Mouse (Mus musculus): ENCODE data around the gene Nfe2l2. TPM values are rescaled to one million over a fixed set of nuclear protein-coding genes. Genes with fewer than 3 reads are reported as not detected.
A peak's percentile ranks its signal among the peaks of the same experiment; 100 is the strongest.

Gene Nfe2l2
- polyA plus RNA-seq, 1 experiment: 76.3 TPM

- TF ChIP-seq CTCF (IDR thresholded peaks at IDR 0.05; ENCODE audit: insufficient read depth, low read length): no peak
- TF ChIP-seq POLR2A (IDR thresholded peaks at IDR 0.05; ENCODE audit: borderline replicate concordance, extremely low read depth, low read depth, low read length): no peak
- WGBS: 52% methylated on average over 12 of the region's 12 CpGs
- no peak for DNase-seq
- Histone ChIP-seq H3K4me1 (ENCODE audit: control insufficient read depth, insufficient read depth, low read length) (no peaks in the 10 kb centered on the region; the same call in 1 of the 2 replicates), H3K4me3 (replicated peaks; ENCODE audit: extremely low read depth, low read depth, low read length) (no peak overlapping the region)
These were observed 11.9 kb upstream of the Nfe2l2 start for GRCm38 (mm10) chr2:75716046-75717016.

- Histone ChIP-seq H3K4me1 (ENCODE audit: control insufficient read depth, insufficient read depth, low read length) (no peaks in the 10 kb centered on the region; the same call in 1 of the 2 replicates), H3K4me3 (replicated peaks; ENCODE audit: extremely low read depth, low read depth, low read length) (no peak overlapping the region)
- no peak for TF ChIP-seq POLR2A (IDR thresholded peaks at IDR 0.05; ENCODE audit: borderline replicate concordance, extremely low read depth, low read depth, low read length)
- no peak for TF ChIP-seq CTCF (IDR thresholded peaks at IDR 0.05; ENCODE audit: insufficient read depth, low read length)
- WGBS: 64% methylated on average over 4 of the region's 4 CpGs
- no peak for DNase-seq
These were observed 10.3 kb upstream of the Nfe2l2 start for GRCm38 (mm10) chr2:75714766-75715165.

- no peak overlapping the region for H3K4me3 ChIP-seq (replicated peaks; ENCODE audit: extremely low read depth, low read depth, low read length)
- H3K4me1 ChIP-seq (ENCODE audit: control insufficient read depth, insufficient read depth, low read length): no peaks in the 10 kb centered on the region; the same call in 1 of the 2 replicates
- DNase-seq: no peak
- WGBS: 96% methylated on average over 3 of the region's 3 CpGs
- TF ChIP-seq CTCF (IDR thresholded peaks at IDR 0.05; ENCODE audit: insufficient read depth, low read length) (no peak), POLR2A (IDR thresholded peaks at IDR 0.05; ENCODE audit: borderline replicate concordance, extremely low read depth, low read depth, low read length) (no peak)
These were observed 8.6 kb upstream of the Nfe2l2 start for GRCm38 (mm10) chr2:75713083-75713482.

GRCm38 (mm10) chr2:75707420-75707819 lies 3.0 kb upstream of the Nfe2l2 start:
- DNase-seq: no peak
- TF ChIP-seq CTCF (IDR thresholded peaks at IDR 0.05; ENCODE audit: insufficient read depth, low read length) (no peak), POLR2A (IDR thresholded peaks at IDR 0.05; ENCODE audit: borderline replicate concordance, extremely low read depth, low read depth, low read length) (no peak)
- 13% methylated on average over 1 of the region's 1 CpGs for WGBS
- Histone ChIP-seq H3K4me1 (ENCODE audit: control insufficient read depth, insufficient read depth, low read length) (0 out of 2 replicates have a peak, but pooled peaks cover 2% of the 10 kb centered on the region), H3K4me3 (replicated peaks; ENCODE audit: extremely low read depth, low read depth, low read length) (no peak overlapping the region)

- H3K4me1 ChIP-seq (ENCODE audit: control insufficient read depth, insufficient read depth, low read length): peaks cover 3% of the 10 kb centered on the region; the same call in 1 of the 2 replicates
- TF ChIP-seq CTCF (IDR thresholded peaks at IDR 0.05; ENCODE audit: insufficient read depth, low read length): no peak
- WGBS: 56% methylated on average over 5 of the region's 5 CpGs
- no peak for DNase-seq
- no peak overlapping the region for H3K4me3 ChIP-seq (replicated peaks; ENCODE audit: extremely low read depth, low read depth, low read length)
These were observed 2.0 kb upstream of the Nfe2l2 start for GRCm38 (mm10) chr2:75706435-75706834.

GRCm38 (mm10) chr2:75705162-75705752 lies 816 bp upstream of the Nfe2l2 start:
- 10% methylated on average over 19 of the region's 19 CpGs for WGBS
- Histone ChIP-seq H3K4me3 (replicated peaks; ENCODE audit: extremely low read depth, low read depth, low read length) (peak overlapping the region; percentile 99), H3K4me1 (ENCODE audit: control insufficient read depth, insufficient read depth, low read length) (peaks cover 9% of the 10 kb centered on the region)
- TF ChIP-seq CTCF (IDR thresholded peaks at IDR 0.05; ENCODE audit: insufficient read depth, low read length) (no peak), POLR2A (IDR thresholded peaks at IDR 0.05; ENCODE audit: borderline replicate concordance, extremely low read depth, low read depth, low read length) (no peak)
- peak; percentile 79 for DNase-seq

- under 1% methylated on average over 62 of the region's 62 CpGs for WGBS
- peak; percentile 95 for DNase-seq
- TF ChIP-seq POLR2A (IDR thresholded peaks at IDR 0.05; ENCODE audit: borderline replicate concordance, extremely low read depth, low read depth, low read length): peak; percentile 88; the same call in 1 of the 2 replicates
- no peak for TF ChIP-seq CTCF (IDR thresholded peaks at IDR 0.05; ENCODE audit: insufficient read depth, low read length)
- Histone ChIP-seq H3K4me3 (replicated peaks; ENCODE audit: extremely low read depth, low read depth, low read length) (peak overlapping the region; percentile 99), H3K4me1 (ENCODE audit: control insufficient read depth, insufficient read depth, low read length) (peaks cover 18% of the 10 kb centered on the region)
These were observed 863 bp downstream of the Nfe2l2 start for GRCm38 (mm10) chr2:75703375-75704181.

GRCm38 (mm10) chr2:75702588-75702976 lies 1.9 kb downstream of the Nfe2l2 start:
- DNase-seq: no peak
- Histone ChIP-seq H3K4me3 (replicated peaks; ENCODE audit: extremely low read depth, low read depth, low read length) (peak overlapping the region; percentile 99), H3K4me1 (ENCODE audit: control insufficient read depth, insufficient read depth, low read length) (peaks cover 24% of the 10 kb centered on the region)
- TF ChIP-seq POLR2A (IDR thresholded peaks at IDR 0.05; ENCODE audit: borderline replicate concordance, extremely low read depth, low read depth, low read length) (no peak), CTCF (IDR thresholded peaks at IDR 0.05; ENCODE audit: insufficient read depth, low read length) (no peak)
- 4% methylated on average over 5 of the region's 5 CpGs for WGBS

Measured in lung, adult 2 months (tissue).